Mouse (Mus musculus) G1E (cell line): ENCODE measurements around the gene B3galt1.

Experiments used
- CTCF ChIP-seq: IDR thresholded peaks from 2 replicates; pipeline ENCODE4 v1.5.1; 2012; ENCODE audit warnings: low read depth, low read length, inconsistent platforms, mixed read lengths
- GATA1 ChIP-seq: IDR thresholded peaks from 2 replicates; pipeline ENCODE4 v1.6.1; 2012; ENCODE audit warnings: borderline replicate concordance, low read length, inconsistent platforms, mixed read lengths
- TAL1 ChIP-seq: conservative IDR thresholded peaks from 2 replicates; pipeline ENCODE4 v1.6.1; 2012; ENCODE audit warnings: low read depth, low read length, inconsistent platforms, mixed read lengths

DNA sequence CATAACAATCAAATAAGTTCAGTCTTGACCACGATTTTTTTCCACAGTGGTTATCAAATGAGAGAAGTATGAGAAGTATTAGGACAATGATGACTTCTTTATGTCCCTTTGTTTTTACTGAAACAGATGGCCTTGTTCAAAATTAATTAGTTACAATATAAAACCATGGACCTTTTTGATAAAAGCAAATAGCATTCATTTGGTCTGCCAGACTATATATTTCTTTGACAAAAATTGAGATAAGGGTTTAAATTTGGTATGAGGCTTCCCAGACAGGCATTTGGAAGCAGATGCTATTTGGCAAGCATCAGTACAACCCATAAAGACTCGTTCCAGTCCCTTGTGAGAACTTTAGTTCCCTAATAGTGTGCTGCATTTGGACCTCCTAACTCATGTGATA, 395.0 kb downstream of the B3galt1 start:
- TF ChIP-seq CTCF (no peak), TAL1 (no peak), GATA1 (no peak)
